Mouse (Mus musculus): ENCODE results near the gene Pamr1.

- no peak for TF ChIP-seq NRF1 (IDR thresholded peaks at IDR 0.05; ENCODE audit: insufficient read depth, low read depth, low read length, poor library complexity, severe bottlenecking)
- no peak for TF ChIP-seq UBTF (IDR thresholded peaks at IDR 0.05; ENCODE audit: borderline replicate concordance, insufficient read depth, low read depth, low read length)
Measured at GRCm38 (mm10) chr2:102549611-102550266, at the start of gene Pamr1.

All from MEL (cell line).